Mouse (Mus musculus): Measurements from ENCODE around the gene Nop53.

GRCm38 (mm10) chr7:15968322-15968721 is 22.4 kb upstream of the Nop53 start:
- no peak for TF ChIP-seq CTCF (IDR thresholded peaks at IDR 0.05; ENCODE audit: low read depth)
- TF ChIP-seq EP300 (optimal IDR thresholded peaks at IDR 0.05) = no peak
